Mouse (Mus musculus): ENCODE results near the gene Psmd13. TPM values are rescaled to one million over a fixed set of nuclear protein-coding genes. Genes with fewer than 3 reads are reported as not detected.

The Psmd13 gene
- polyA plus RNA-seq, 1 experiment from 2014 or later: 112 TPM

- H3K27me3 ChIP-seq (ENCODE audit: insufficient read depth, low read length): no peaks in the 10 kb centered on the region
- DNase-seq (no peak), ATAC-seq (no peak)
- 48% methylated on average over 3 of the region's 3 CpGs for WGBS (ENCODE audit: insufficient replicate concordance)
- H3K4me3 ChIP-seq (ENCODE audit: low read depth, low read length): no peak overlapping the region
- no peak overlapping the region for H3K27ac ChIP-seq (ENCODE audit: low read depth)
- H3K36me3 ChIP-seq (replicated peaks; ENCODE audit: insufficient read depth, low read length): no peaks in the 10 kb centered on the region
- H3K4me2 ChIP-seq (ENCODE audit: low read depth, low read length): no peak overlapping the region
- H3K9me3 ChIP-seq (ENCODE audit: low read length): no peaks in the 10 kb centered on the region
- TF ChIP-seq EP300 (IDR thresholded peaks at IDR 0.05; ENCODE audit: low read depth): no peak
- TF ChIP-seq CTCF (IDR thresholded peaks at IDR 0.05; ENCODE audit: low read depth): peak; percentile 61
- no peak overlapping the region for H3K9ac ChIP-seq (replicated peaks)
- H3K4me1 ChIP-seq (ENCODE audit: insufficient read depth): peaks cover 22% of the 10 kb centered on the region
Measured at GRCm38 (mm10) chr7:140938436-140938835, 56.7 kb downstream of the Psmd13 start.

GRCm38 (mm10) chr7:140938896-140939295 is 57.1 kb downstream of the Psmd13 start:
- no peaks in the 10 kb centered on the region for H3K27me3 ChIP-seq (ENCODE audit: insufficient read depth, low read length)
- H3K4me2 ChIP-seq (ENCODE audit: low read depth, low read length): no peak overlapping the region
- no peak overlapping the region for H3K4me3 ChIP-seq (ENCODE audit: low read depth, low read length)
- no peak for TF ChIP-seq CTCF (IDR thresholded peaks at IDR 0.05; ENCODE audit: low read depth)
- no peak for TF ChIP-seq EP300 (IDR thresholded peaks at IDR 0.05; ENCODE audit: low read depth)
- 63% methylated on average over 2 of the region's 2 CpGs for WGBS (ENCODE audit: insufficient replicate concordance)
- H3K27ac ChIP-seq (ENCODE audit: low read depth): no peak overlapping the region
- peaks cover 22% of the 10 kb centered on the region for H3K4me1 ChIP-seq (ENCODE audit: insufficient read depth)
- no peak for DNase-seq
- no peak for ATAC-seq
- H3K36me3 ChIP-seq (replicated peaks; ENCODE audit: insufficient read depth, low read length): no peaks in the 10 kb centered on the region
- H3K9me3 ChIP-seq (ENCODE audit: low read length): no peaks in the 10 kb centered on the region
- H3K9ac ChIP-seq (replicated peaks): no peak overlapping the region

GRCm38 (mm10) chr7:140939669-140940171 is 58.0 kb downstream of the Psmd13 start:
- DNase-seq (no peak), ATAC-seq (no peak)
- Histone ChIP-seq H3K4me3 (ENCODE audit: low read depth, low read length) (no peak overlapping the region), H3K4me1 (ENCODE audit: insufficient read depth) (peaks cover 22% of the 10 kb centered on the region), H3K9ac (replicated peaks) (no peak overlapping the region), H3K4me2 (ENCODE audit: low read depth, low read length) (no peak overlapping the region), H3K27ac (ENCODE audit: low read depth) (no peak overlapping the region), H3K9me3 (ENCODE audit: low read length) (no peaks in the 10 kb centered on the region), H3K36me3 (replicated peaks; ENCODE audit: insufficient read depth, low read length) (no peaks in the 10 kb centered on the region), H3K27me3 (ENCODE audit: insufficient read depth, low read length) (no peaks in the 10 kb centered on the region)
- WGBS (ENCODE audit: insufficient replicate concordance): 58% methylated on average over 8 of the region's 8 CpGs
- TF ChIP-seq CTCF (IDR thresholded peaks at IDR 0.05; ENCODE audit: low read depth) (no peak), EP300 (IDR thresholded peaks at IDR 0.05; ENCODE audit: low read depth) (no peak)

- under 1% methylated on average over 33 of the region's 33 CpGs for WGBS (ENCODE audit: insufficient replicate concordance)
Measured at GRCm38 (mm10) chr7:140941222-140942051, 59.7 kb downstream of the Psmd13 start, which contains the start of gene Pgghg. TSS of gene Pgghg (plus strand) at chr7:140941391.

GRCm38 (mm10) chr7:140942341-140942740 is 60.6 kb downstream of the Psmd13 start:
- DNase-seq: peak; percentile 57

More at GRCm38 (mm10) chr7:140941222-140942051, 59.7 kb downstream of the Psmd13 start, which contains the start of gene Pgghg:
- no peaks in the 10 kb centered on the region for H3K9me3 ChIP-seq (ENCODE audit: low read length)
- no peaks in the 10 kb centered on the region for H3K27me3 ChIP-seq (ENCODE audit: insufficient read depth, low read length)
- peak; percentile 94 for ATAC-seq
- H3K9ac ChIP-seq (replicated peaks): peak within 1 kb of the TSS; percentile 75
- peaks cover 22% of the 10 kb centered on the region for H3K4me1 ChIP-seq (ENCODE audit: insufficient read depth)
- peak within 1 kb of the TSS; percentile 97 for H3K27ac ChIP-seq (ENCODE audit: low read depth)
- H3K4me3 ChIP-seq (ENCODE audit: low read depth, low read length): peak within 1 kb of the TSS; percentile 66
- TF ChIP-seq EP300 (IDR thresholded peaks at IDR 0.05; ENCODE audit: low read depth) (peak; percentile 33; the same call in 1 of the 2 replicates), CTCF (IDR thresholded peaks at IDR 0.05; ENCODE audit: low read depth) (peak; percentile 94)
- H3K36me3 ChIP-seq (replicated peaks; ENCODE audit: insufficient read depth, low read length): peaks cover 15% of the 10 kb centered on the region; the same call in 1 of the 2 replicates
- H3K4me2 ChIP-seq (ENCODE audit: low read depth, low read length): peak within 1 kb of the TSS; percentile 78
- DNase-seq: peak; percentile 92

GRCm38 (mm10) chr7:140942811-140943210 is 61.0 kb downstream of the Psmd13 start:
- H3K27ac ChIP-seq (ENCODE audit: low read depth): peak overlapping the region; percentile 97

More at GRCm38 (mm10) chr7:140942341-140942740, 60.6 kb downstream of the Psmd13 start:
- Histone ChIP-seq H3K27ac (ENCODE audit: low read depth) (peak overlapping the region; percentile 97), H3K9me3 (ENCODE audit: low read length) (no peaks in the 10 kb centered on the region), H3K27me3 (ENCODE audit: insufficient read depth, low read length) (no peaks in the 10 kb centered on the region), H3K36me3 (replicated peaks; ENCODE audit: insufficient read depth, low read length) (peaks cover 15% of the 10 kb centered on the region; the same call in 1 of the 2 replicates), H3K4me1 (ENCODE audit: insufficient read depth) (peaks cover 25% of the 10 kb centered on the region), H3K4me3 (ENCODE audit: low read depth, low read length) (peak overlapping the region; percentile 66), H3K9ac (replicated peaks) (peak overlapping the region; percentile 75), H3K4me2 (ENCODE audit: low read depth, low read length) (peak overlapping the region; percentile 78)
- peak; percentile 40 for ATAC-seq
- no peak for TF ChIP-seq CTCF (IDR thresholded peaks at IDR 0.05; ENCODE audit: low read depth)
- TF ChIP-seq EP300 (IDR thresholded peaks at IDR 0.05; ENCODE audit: low read depth): no peak
- 40% methylated on average over 9 of the region's 9 CpGs for WGBS (ENCODE audit: insufficient replicate concordance)

More at GRCm38 (mm10) chr7:140942811-140943210, 61.0 kb downstream of the Psmd13 start:
- DNase-seq (no peak), ATAC-seq (no peak)
- no peak overlapping the region for H3K4me3 ChIP-seq (ENCODE audit: low read depth, low read length)
- peak overlapping the region; percentile 78 for H3K4me2 ChIP-seq (ENCODE audit: low read depth, low read length)
- no peaks in the 10 kb centered on the region for H3K27me3 ChIP-seq (ENCODE audit: insufficient read depth, low read length)
- H3K9ac ChIP-seq (replicated peaks): peak overlapping the region; percentile 75
- WGBS (ENCODE audit: insufficient replicate concordance): 78% methylated on average over 10 of the region's 10 CpGs
- peaks cover 18% of the 10 kb centered on the region; the same call in 1 of the 2 replicates for H3K36me3 ChIP-seq (replicated peaks; ENCODE audit: insufficient read depth, low read length)
- TF ChIP-seq EP300 (IDR thresholded peaks at IDR 0.05; ENCODE audit: low read depth): no peak
- no peak for TF ChIP-seq CTCF (IDR thresholded peaks at IDR 0.05; ENCODE audit: low read depth)
- peaks cover 25% of the 10 kb centered on the region for H3K4me1 ChIP-seq (ENCODE audit: insufficient read depth)
- H3K9me3 ChIP-seq (ENCODE audit: low read length): no peaks in the 10 kb centered on the region

Measured in liver, postnatal 0 days (tissue).